Mouse (Mus musculus): ENCODE measurements around the gene Fkbp8.

- TF ChIP-seq GATA1 (IDR thresholded peaks at IDR 0.05; ENCODE audit: low read length) (no peak), TAL1 (IDR thresholded peaks at IDR 0.05; ENCODE audit: low read length) (no peak)
Observed at GRCm38 (mm10) chr8:70517940-70518643, 9.4 kb upstream of the Fkbp8 start.
